Mouse (Mus musculus): Measurements from ENCODE around the gene Xntrpc. TPM values are rescaled to one million over a fixed set of nuclear protein-coding genes. Genes with fewer than 3 reads are reported as not detected.

Gene Xntrpc
- polyA plus RNA-seq, 1 experiment from 2014 or later: 0.45 TPM

DNA sequence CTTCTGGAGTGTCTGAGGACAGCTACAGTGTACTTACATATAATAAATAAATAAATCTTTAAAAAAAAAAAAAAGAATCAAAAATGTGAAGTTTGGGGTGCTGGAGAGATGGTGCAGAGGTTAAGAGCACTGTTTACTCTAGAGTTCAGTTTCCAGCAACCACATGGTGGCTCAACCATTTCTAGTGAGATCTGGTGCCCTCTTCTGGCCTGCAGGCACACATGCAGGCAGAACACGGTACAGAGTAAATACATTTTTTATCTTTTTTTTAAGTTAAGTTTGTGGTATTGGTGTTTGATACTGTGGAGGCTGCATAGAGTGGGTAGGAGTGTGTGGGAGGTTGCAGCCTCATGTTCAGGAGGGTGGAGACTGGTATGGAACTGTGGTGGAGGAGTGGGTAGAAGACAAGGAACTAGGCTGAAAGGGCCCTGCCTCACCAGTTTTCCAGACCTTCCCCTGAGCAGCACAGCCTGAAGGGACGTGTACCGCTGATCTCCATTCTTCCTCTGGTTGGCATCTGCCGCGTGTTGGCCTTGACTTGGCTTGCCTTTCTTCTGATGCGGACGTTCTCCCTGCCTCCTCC is 11.3 kb downstream of the Xntrpc start:
- no peaks in the 10 kb centered on the region for H3K9me3 ChIP-seq (replicated peaks; ENCODE audit: low read length)
- peaks cover 62% of the 10 kb centered on the region for H3K36me3 ChIP-seq (ENCODE audit: insufficient read depth, low read length)
- ATAC-seq (replicated peaks; ENCODE audit: low FRiP score, low read depth) (no peak), DNase-seq (ENCODE audit: low spot score) (peak; percentile 52)
- no peak overlapping the region for H3K9ac ChIP-seq (ENCODE audit: low read depth, low read length)
- no peaks in the 10 kb centered on the region for H3K27me3 ChIP-seq (ENCODE audit: insufficient read depth, low read length)
- H3K4me3 ChIP-seq (replicated peaks; ENCODE audit: low read depth, low read length): no peak overlapping the region
- WGBS: 81% methylated on average over 7 of the region's 7 CpGs
- H3K4me2 ChIP-seq (ENCODE audit: low read length): no peak overlapping the region
- H3K27ac ChIP-seq: no peak overlapping the region
- peak; percentile 78 for TF ChIP-seq CTCF (IDR thresholded peaks at IDR 0.05; ENCODE audit: low read depth)
- H3K4me1 ChIP-seq (replicated peaks; ENCODE audit: insufficient read depth, low read length): no peaks in the 10 kb centered on the region

DNA sequence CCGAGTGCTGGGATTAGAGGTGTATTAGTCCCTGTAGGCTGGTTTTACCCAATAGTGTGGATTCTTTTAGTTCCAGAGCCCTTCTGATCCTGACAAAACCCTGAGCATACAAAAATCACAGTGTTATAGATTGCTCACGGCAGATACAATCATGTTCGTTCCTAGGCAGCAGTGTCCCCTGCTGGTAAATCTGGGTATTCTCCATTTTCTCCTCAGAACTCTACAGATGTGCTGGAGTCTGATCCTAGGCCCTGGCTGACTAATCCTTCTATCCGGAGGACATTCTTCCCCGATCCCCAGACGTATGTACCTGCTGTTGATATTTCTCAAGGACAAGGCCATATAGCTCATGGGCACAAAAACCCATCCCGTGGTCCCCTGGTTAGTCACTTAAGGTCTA is 13.0 kb downstream of the Xntrpc start:
- no peaks in the 10 kb centered on the region for H3K9me3 ChIP-seq (replicated peaks; ENCODE audit: low read length)
- no peak overlapping the region for H3K9ac ChIP-seq (ENCODE audit: low read depth, low read length)
- no peak overlapping the region for H3K4me2 ChIP-seq (ENCODE audit: low read length)
- H3K27me3 ChIP-seq (ENCODE audit: insufficient read depth, low read length): no peaks in the 10 kb centered on the region
- peak; percentile 80 for TF ChIP-seq CTCF (IDR thresholded peaks at IDR 0.05; ENCODE audit: low read depth)
- WGBS: 76% methylated on average over 7 of the region's 7 CpGs
- peaks cover 63% of the 10 kb centered on the region for H3K36me3 ChIP-seq (ENCODE audit: insufficient read depth, low read length)
- H3K4me3 ChIP-seq (replicated peaks; ENCODE audit: low read depth, low read length): no peak overlapping the region
- no peaks in the 10 kb centered on the region for H3K4me1 ChIP-seq (replicated peaks; ENCODE audit: insufficient read depth, low read length)
- no peak for ATAC-seq (replicated peaks; ENCODE audit: low FRiP score, low read depth)
- no peak overlapping the region for H3K27ac ChIP-seq
- peak; percentile 61 for DNase-seq (ENCODE audit: low spot score)

DNA sequence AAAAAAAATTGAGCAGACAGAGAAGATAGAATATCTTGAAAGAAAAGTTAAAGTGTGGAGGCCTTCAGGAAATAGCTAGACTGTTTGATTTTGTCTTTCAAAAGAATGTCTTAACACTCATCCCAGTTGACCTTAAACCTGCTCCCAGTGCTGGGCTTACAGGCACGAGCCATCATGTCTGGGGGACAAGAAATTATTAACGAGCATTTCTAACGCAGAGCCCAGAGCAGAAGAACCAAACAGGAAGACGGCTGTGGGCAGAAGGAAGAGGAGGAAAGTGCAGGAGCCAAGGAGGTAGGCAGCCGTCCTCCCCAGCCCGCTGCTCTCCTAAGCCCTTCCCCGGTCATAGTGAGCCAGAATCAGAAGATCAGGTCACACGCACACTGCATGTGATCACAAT is 14.8 kb downstream of the Xntrpc start:
- Histone ChIP-seq H3K4me1 (replicated peaks; ENCODE audit: insufficient read depth, low read length) (no peaks in the 10 kb centered on the region), H3K27ac (no peak overlapping the region), H3K4me3 (replicated peaks; ENCODE audit: low read depth, low read length) (no peak overlapping the region), H3K9me3 (replicated peaks; ENCODE audit: low read length) (no peaks in the 10 kb centered on the region), H3K27me3 (ENCODE audit: insufficient read depth, low read length) (no peaks in the 10 kb centered on the region), H3K4me2 (ENCODE audit: low read length) (no peak overlapping the region), H3K9ac (ENCODE audit: low read depth, low read length) (no peak overlapping the region), H3K36me3 (ENCODE audit: insufficient read depth, low read length) (peaks cover 64% of the 10 kb centered on the region)
- no peak for TF ChIP-seq CTCF (IDR thresholded peaks at IDR 0.05; ENCODE audit: low read depth)
- ATAC-seq (replicated peaks; ENCODE audit: low FRiP score, low read depth) (no peak), DNase-seq (ENCODE audit: low spot score) (no peak)
- WGBS: 82% methylated on average over 8 of the region's 8 CpGs

- Histone ChIP-seq H3K9ac (ENCODE audit: low read depth, low read length) (no peak overlapping the region), H3K4me3 (replicated peaks; ENCODE audit: low read depth, low read length) (no peak overlapping the region), H3K4me2 (ENCODE audit: low read length) (no peak overlapping the region), H3K4me1 (replicated peaks; ENCODE audit: insufficient read depth, low read length) (no peaks in the 10 kb centered on the region), H3K36me3 (ENCODE audit: insufficient read depth, low read length) (peaks cover 56% of the 10 kb centered on the region), H3K27ac (no peak overlapping the region), H3K9me3 (replicated peaks; ENCODE audit: low read length) (no peaks in the 10 kb centered on the region), H3K27me3 (ENCODE audit: insufficient read depth, low read length) (no peaks in the 10 kb centered on the region)
- WGBS: 91% methylated on average over 5 of the region's 5 CpGs
- TF ChIP-seq CTCF (IDR thresholded peaks at IDR 0.05; ENCODE audit: low read depth): no peak
- DNase-seq (ENCODE audit: low spot score) (no peak), ATAC-seq (replicated peaks; ENCODE audit: low FRiP score, low read depth) (no peak)
These were observed 16.3 kb downstream of the Xntrpc start for GRCm38 (mm10) chr7:102081784-102082183.

DNA sequence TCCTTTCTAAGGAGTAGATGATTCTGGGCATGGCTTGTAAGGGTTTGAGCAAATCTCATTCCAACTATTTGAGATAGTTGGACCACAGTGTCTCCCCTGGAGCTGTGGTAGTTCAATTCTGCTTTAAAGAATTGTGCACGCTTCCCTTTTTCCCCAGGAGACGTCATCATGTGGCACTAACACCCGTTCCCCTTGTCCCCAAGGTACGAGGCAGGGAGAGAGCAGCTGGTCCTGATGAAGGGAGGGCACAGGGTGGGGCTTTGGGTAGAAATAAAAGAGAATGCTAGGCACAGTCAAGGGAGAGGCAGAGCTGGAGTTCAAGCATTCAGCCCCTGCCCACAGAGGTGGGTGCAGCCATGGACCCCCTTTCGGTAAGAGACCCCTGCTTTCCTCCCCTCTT is 17.3 kb downstream of the Xntrpc start, which contains the start of gene Trpc2:
Gene Trpc2 (plus strand): TSS at position 301 of the 400 bp plus-strand sequence.
- peaks cover 47% of the 10 kb centered on the region for H3K36me3 ChIP-seq (ENCODE audit: insufficient read depth, low read length)

GRCm38 (mm10) chr7:102084041-102084696 is 18.7 kb downstream of the Xntrpc start:
- peaks cover 40% of the 10 kb centered on the region for H3K36me3 ChIP-seq (ENCODE audit: insufficient read depth, low read length)
- TF ChIP-seq CTCF (IDR thresholded peaks at IDR 0.05; ENCODE audit: low read depth): no peak
- DNase-seq (ENCODE audit: low spot score): no peak
- no peak overlapping the region for H3K9ac ChIP-seq (ENCODE audit: low read depth, low read length)
- H3K9me3 ChIP-seq (replicated peaks; ENCODE audit: low read length): no peaks in the 10 kb centered on the region
- no peaks in the 10 kb centered on the region for H3K4me1 ChIP-seq (replicated peaks; ENCODE audit: insufficient read depth, low read length)
- H3K27me3 ChIP-seq (ENCODE audit: insufficient read depth, low read length): no peaks in the 10 kb centered on the region
- no peak overlapping the region for H3K4me3 ChIP-seq (replicated peaks; ENCODE audit: low read depth, low read length)
- 86% methylated on average over 26 of the region's 26 CpGs for WGBS
- H3K27ac ChIP-seq: no peak overlapping the region
- H3K4me2 ChIP-seq (ENCODE audit: low read length): no peak overlapping the region
- no peak for ATAC-seq (replicated peaks; ENCODE audit: low FRiP score, low read depth)

More for the DNA sequence above, 17.3 kb downstream of the Xntrpc start, which contains the start of gene Trpc2:
- H3K4me2 ChIP-seq (ENCODE audit: low read length): no peak within 1 kb of the TSS
- 88% methylated on average over 5 of the region's 5 CpGs for WGBS
- H3K9ac ChIP-seq (ENCODE audit: low read depth, low read length): no peak within 1 kb of the TSS
- no peak for ATAC-seq (replicated peaks; ENCODE audit: low FRiP score, low read depth)
- H3K27ac ChIP-seq: no peak within 1 kb of the TSS
- H3K4me3 ChIP-seq (replicated peaks; ENCODE audit: low read depth, low read length): no peak within 1 kb of the TSS
- no peaks in the 10 kb centered on the region for H3K4me1 ChIP-seq (replicated peaks; ENCODE audit: insufficient read depth, low read length)
- no peak for DNase-seq (ENCODE audit: low spot score)
- TF ChIP-seq CTCF (IDR thresholded peaks at IDR 0.05; ENCODE audit: low read depth): no peak
- no peaks in the 10 kb centered on the region for H3K27me3 ChIP-seq (ENCODE audit: insufficient read depth, low read length)
- no peaks in the 10 kb centered on the region for H3K9me3 ChIP-seq (replicated peaks; ENCODE audit: low read length)

All from kidney, postnatal 0 days (tissue).